Mouse (Mus musculus) E14TG2a.4 (cell line): ENCODE measurements at regions not wholly inside any gene's neighbourhood (a gene's known extent, or its start where the extent isn't known, plus 50 kb on each side); places are given as distances from the start of the nearest gene placed in this dataset.

Experiments used
- CTCF ChIP-seq: conservative IDR thresholded peaks from 2 replicates; pipeline ENCODE4 v1.5.1; 2014; ENCODE audit warnings: low read length
- NANOG ChIP-seq: IDR thresholded peaks from 2 replicates; pipeline ENCODE4 v1.6.1; 2014; ENCODE audit warnings: borderline replicate concordance, low read length, mixed read lengths
- POU5F1 ChIP-seq: IDR thresholded peaks from 2 replicates; pipeline ENCODE4 v1.6.1; 2014; ENCODE audit warnings: low read length, borderline replicate concordance

DNA sequence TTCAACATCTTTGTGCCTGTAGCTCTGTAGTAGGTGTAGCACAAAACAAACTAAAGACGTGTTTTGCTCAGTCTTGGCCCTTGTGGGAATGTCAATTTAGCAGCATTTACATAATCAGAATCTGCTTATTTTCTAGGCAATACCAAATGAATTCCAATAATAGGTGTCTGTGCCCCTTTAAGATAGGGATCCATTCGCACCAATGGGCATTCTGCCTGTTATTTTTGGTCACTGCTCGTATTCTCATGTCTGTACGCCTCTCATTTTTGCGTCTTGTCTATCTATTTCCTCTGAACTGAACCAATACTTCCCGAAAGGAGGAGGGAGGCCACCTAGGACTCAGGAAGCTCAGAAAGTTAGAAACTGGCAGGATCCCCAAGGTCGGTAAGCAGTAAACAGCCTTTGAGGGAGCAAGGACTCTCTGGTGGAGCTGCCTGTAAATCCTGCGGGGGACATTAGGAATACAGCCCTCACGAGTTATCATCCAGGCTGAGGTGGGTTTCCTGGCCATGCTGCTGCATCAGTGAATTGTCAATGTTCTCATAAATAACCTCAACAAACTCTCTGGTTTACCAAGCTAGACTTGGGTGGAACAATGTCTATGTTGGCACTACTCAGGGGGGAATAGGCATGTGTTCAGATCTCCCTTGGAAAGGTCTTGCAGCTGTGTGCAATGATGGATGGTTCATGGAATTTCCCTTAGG lies 86.5 kb upstream of the 1700025G04Rik start:
- TF ChIP-seq CTCF (no peak), NANOG (no peak), POU5F1 (no peak)
